Mouse (Mus musculus): ENCODE measurements at regions not wholly inside any gene's neighbourhood (a gene's known extent, or its start where the extent isn't known, plus 50 kb on each side); places are given as distances from the start of the nearest gene placed in this dataset.

GRCm38 (mm10) chr1:4687605-4688004, 120.1 kb upstream of the Gm37988 start:
- no peaks in the 10 kb centered on the region for H3K9me3 ChIP-seq (replicated peaks)
- 79% methylated on average over 9 of the region's 9 CpGs for WGBS
- no peaks in the 10 kb centered on the region for H3K27me3 ChIP-seq
- no peaks in the 10 kb centered on the region for H3K36me3 ChIP-seq
- no peak overlapping the region for H3K4me2 ChIP-seq (replicated peaks)
- H3K4me1 ChIP-seq, result no peaks in the 10 kb centered on the region
- no peak overlapping the region for H3K9ac ChIP-seq
- no peak overlapping the region for H3K4me3 ChIP-seq (replicated peaks)
- no peak overlapping the region for H3K27ac ChIP-seq (replicated peaks)
- ATAC-seq (ENCODE audit: insufficient number of reproducible peaks, low FRiP score, low TSS enrichment, low read depth), result no peak

- no peak for ATAC-seq (ENCODE audit: insufficient number of reproducible peaks, low FRiP score, low TSS enrichment, low read depth)
- H3K9ac ChIP-seq, result no peak overlapping the region
- WGBS, result 26% methylated on average over 26 of the region's 26 CpGs
- H3K27ac ChIP-seq (replicated peaks), result no peak overlapping the region
- 0 out of 2 replicates have a peak overlapping the region, but pooled peaks have one; percentile 5 for H3K4me3 ChIP-seq (replicated peaks)
- no peaks in the 10 kb centered on the region for H3K36me3 ChIP-seq
- no peaks in the 10 kb centered on the region for H3K27me3 ChIP-seq
- H3K4me1 ChIP-seq, result no peaks in the 10 kb centered on the region
- 0 out of 2 replicates have a peak overlapping the region, but pooled peaks have one; percentile 13 for H3K4me2 ChIP-seq (replicated peaks)
- no peaks in the 10 kb centered on the region for H3K9me3 ChIP-seq (replicated peaks)
Measured at GRCm38 (mm10) chr1:4689096-4689495, 118.6 kb upstream of the Gm37988 start.

- Histone ChIP-seq H3K9me3 (replicated peaks) (no peaks in the 10 kb centered on the region), H3K27ac (replicated peaks) (no peak overlapping the region), H3K9ac (no peak overlapping the region), H3K4me3 (replicated peaks) (no peak overlapping the region), H3K4me1 (no peaks in the 10 kb centered on the region), H3K36me3 (no peaks in the 10 kb centered on the region), H3K4me2 (replicated peaks) (no peak overlapping the region), H3K27me3 (no peaks in the 10 kb centered on the region)
- no peak for ATAC-seq (ENCODE audit: insufficient number of reproducible peaks, low FRiP score, low TSS enrichment, low read depth)
- WGBS, result 81% methylated on average over 3 of the region's 3 CpGs
Measured at GRCm38 (mm10) chr1:4703316-4703715, 104.4 kb upstream of the Gm37988 start.

GRCm38 (mm10) chr1:4706171-4706570, 101.5 kb upstream of the Gm37988 start:
- Histone ChIP-seq H3K4me2 (replicated peaks) (no peak overlapping the region), H3K36me3 (no peaks in the 10 kb centered on the region), H3K9me3 (replicated peaks) (no peaks in the 10 kb centered on the region), H3K4me1 (no peaks in the 10 kb centered on the region), H3K27ac (replicated peaks) (no peak overlapping the region), H3K27me3 (no peaks in the 10 kb centered on the region), H3K9ac (no peak overlapping the region), H3K4me3 (replicated peaks) (no peak overlapping the region)
- 82% methylated on average over 6 of the region's 6 CpGs for WGBS
- no peak for ATAC-seq (ENCODE audit: insufficient number of reproducible peaks, low FRiP score, low TSS enrichment, low read depth)

- no peaks in the 10 kb centered on the region for H3K27me3 ChIP-seq
- ATAC-seq (ENCODE audit: insufficient number of reproducible peaks, low FRiP score, low TSS enrichment, low read depth), result no peak
- no peaks in the 10 kb centered on the region for H3K9me3 ChIP-seq (replicated peaks)
- H3K4me2 ChIP-seq (replicated peaks), result no peak overlapping the region
- no peak overlapping the region for H3K4me3 ChIP-seq (replicated peaks)
- H3K27ac ChIP-seq (replicated peaks), result no peak overlapping the region
- 81% methylated on average over 10 of the region's 10 CpGs for WGBS
- H3K4me1 ChIP-seq, result no peaks in the 10 kb centered on the region
- no peaks in the 10 kb centered on the region for H3K36me3 ChIP-seq
- no peak overlapping the region for H3K9ac ChIP-seq
Measured at GRCm38 (mm10) chr1:4722333-4722931, 85.3 kb upstream of the Gm37988 start.

All from embryonic facial prominence, embryonic 15.5 days (tissue).